Mouse (Mus musculus): ENCODE data around the gene Ctnnal1. TPM values are rescaled to one million over a fixed set of nuclear protein-coding genes. Genes with fewer than 3 reads are reported as not detected.
A peak's percentile ranks its signal among the peaks of the same experiment; 100 is the strongest.

The Ctnnal1 gene
- total RNA-seq, 2 experiments from 2014 or later = 1.9 to 2.5 TPM

DNA sequence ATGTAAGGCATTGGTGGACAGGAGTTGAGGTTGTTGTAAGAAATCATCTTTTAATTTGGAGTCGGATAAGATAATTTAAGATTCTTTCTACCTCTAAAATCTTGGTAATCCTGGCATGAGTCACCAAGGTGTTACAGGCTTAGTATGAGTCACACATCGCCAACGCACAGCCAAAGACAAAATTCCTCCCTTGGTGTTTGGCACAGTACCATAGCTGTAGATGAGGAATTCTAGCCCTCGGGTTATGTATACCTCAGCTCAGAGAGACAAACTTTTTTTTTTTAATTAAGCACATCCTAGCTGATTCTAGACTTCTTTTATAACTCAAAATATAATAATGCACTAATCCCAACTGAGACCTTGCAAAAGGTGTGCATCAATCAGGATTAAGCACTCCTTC is 972 bp downstream of the Ctnnal1 start:
- ATAC-seq (ENCODE audit: poor library complexity, severe bottlenecking) = no peak

DNA sequence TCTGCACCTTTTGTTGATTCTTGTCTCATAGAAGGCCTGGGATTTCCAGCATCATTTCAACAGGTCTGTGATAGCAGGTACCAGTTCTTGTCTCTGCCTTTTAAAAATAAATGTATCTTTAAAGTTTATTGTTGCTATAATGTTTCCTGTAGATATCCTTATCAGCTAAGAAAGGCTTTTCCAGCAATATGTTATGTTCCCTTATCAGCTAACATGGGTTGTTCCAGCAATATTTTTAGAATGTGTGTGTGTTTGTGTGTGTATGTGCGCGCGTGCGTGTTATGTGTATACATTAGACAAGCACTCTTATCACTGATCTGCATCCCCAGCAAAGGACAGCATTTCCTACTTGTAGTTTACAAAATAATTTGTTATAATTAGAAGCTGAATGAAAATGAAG is 3.4 kb downstream of the Ctnnal1 start:
- ATAC-seq (ENCODE audit: poor library complexity, severe bottlenecking) = no peak

- ATAC-seq (ENCODE audit: poor library complexity, severe bottlenecking) = no peak
Observed at GRCm38 (mm10) chr4:56858733-56859132, 6.3 kb downstream of the Ctnnal1 start.

GRCm38 (mm10) chr4:56856371-56856949 is 8.5 kb downstream of the Ctnnal1 start:
- ATAC-seq (ENCODE audit: poor library complexity, severe bottlenecking) = no peak

- no peak for ATAC-seq (ENCODE audit: poor library complexity, severe bottlenecking)
Observed at GRCm38 (mm10) chr4:56855935-56856334, 9.1 kb downstream of the Ctnnal1 start.

DNA sequence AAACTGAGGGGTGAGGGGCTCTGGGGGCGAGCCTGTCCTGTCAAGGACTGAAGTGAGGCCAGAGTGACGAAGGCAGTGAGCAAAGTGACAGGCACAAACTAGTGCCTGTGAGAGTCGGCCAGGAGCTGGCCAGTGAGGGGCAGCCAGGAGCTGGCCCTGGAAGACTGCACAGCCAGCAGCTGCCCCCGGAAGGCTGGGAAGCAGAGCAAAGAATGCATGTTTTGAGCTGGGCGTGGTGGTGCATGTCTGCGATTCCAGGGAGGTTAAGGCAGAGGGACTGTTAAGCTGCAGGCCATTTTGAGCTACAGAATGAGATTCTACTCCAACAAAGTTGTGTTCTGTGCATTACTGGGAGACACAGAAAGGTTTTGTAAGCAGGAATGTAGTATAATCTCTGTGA is 14.3 kb downstream of the Ctnnal1 start:
- no peak for ATAC-seq (ENCODE audit: poor library complexity, severe bottlenecking)

DNA sequence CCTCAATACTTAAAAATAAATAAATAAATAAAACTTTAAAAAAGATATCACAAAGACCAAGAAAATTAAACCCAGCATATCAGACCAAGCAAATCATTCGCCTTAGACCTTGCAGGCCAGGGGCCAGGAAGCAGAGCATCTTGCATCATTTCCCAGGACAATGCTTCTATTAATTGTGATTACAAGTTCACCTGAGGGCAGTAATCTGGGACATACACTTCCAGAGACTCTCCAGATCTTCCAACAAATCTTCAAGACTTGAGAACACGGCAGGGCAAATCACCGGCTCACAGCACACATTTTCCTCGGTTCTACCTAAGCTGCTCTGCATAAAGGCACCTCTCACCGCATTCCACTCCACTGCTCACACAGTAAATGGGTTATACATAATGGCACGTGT is 16.9 kb downstream of the Ctnnal1 start:
- no peak for ATAC-seq (ENCODE audit: poor library complexity, severe bottlenecking)

GRCm38 (mm10) chr4:56847400-56847799 is 17.6 kb downstream of the Ctnnal1 start:
- ATAC-seq (ENCODE audit: poor library complexity, severe bottlenecking) = no peak

DNA sequence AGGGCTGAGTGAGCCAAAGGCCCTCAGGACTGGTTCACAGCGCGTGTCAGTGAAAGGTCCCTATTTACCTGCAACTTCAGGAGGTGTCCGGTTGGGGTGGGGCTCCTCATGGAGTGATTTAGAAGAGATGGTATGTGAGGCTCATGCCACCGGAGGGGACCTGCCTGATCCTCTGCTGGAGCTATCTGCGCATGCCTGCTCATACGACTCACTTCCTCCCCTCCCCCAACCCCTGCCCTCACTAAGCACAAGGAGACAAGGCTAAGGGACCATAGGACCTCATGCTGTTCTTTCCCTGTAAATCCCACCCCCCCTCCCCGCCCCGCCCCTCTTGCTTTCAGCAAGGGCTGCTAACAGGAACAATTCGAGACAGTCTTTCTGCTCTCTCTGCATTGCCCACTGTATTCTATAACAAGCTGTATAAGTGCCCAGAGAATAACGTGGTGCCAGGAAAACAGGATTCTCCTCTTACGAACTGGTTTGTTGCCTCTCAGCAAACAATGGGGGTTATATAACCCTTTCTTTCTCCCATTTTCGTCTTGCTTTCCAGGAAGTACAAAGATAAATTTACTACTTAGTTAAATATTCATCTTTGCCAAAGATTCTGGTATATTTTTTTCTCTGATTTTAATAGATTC is 19.0 kb downstream of the Ctnnal1 start:
- ATAC-seq (ENCODE audit: poor library complexity, severe bottlenecking) = no peak

- ATAC-seq (ENCODE audit: poor library complexity, severe bottlenecking) = no peak
Observed at GRCm38 (mm10) chr4:56844911-56845310, 20.1 kb downstream of the Ctnnal1 start.

- no peak for ATAC-seq (ENCODE audit: poor library complexity, severe bottlenecking)
Observed at GRCm38 (mm10) chr4:56843963-56844362, 21.0 kb downstream of the Ctnnal1 start.

DNA sequence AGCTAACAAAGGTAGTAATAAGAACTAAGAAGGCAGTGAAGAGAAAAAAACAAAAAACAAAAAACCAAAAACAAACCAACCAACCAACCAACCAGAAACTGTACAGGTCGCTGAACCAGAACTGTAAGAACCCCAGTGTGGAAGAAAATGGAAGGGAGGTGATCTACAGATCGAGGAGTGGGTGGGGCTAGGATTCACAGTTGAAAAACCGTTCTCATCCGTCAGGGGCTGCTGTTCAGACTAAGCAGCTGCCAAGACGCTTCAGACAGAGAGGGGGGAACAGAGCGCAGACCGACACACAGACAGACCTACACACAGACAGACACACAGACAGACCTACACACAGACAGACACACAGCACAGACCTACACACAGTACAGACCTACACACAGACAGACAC is 22.5 kb downstream of the Ctnnal1 start:
- ATAC-seq (ENCODE audit: poor library complexity, severe bottlenecking) = no peak

- no peak for ATAC-seq (ENCODE audit: poor library complexity, severe bottlenecking)
Observed at GRCm38 (mm10) chr4:56840297-56840696, 24.7 kb downstream of the Ctnnal1 start.

- no peak for ATAC-seq (ENCODE audit: poor library complexity, severe bottlenecking)
Observed at GRCm38 (mm10) chr4:56837661-56838060, 27.3 kb downstream of the Ctnnal1 start.

GRCm38 (mm10) chr4:56831998-56832397 is 33.0 kb downstream of the Ctnnal1 start:
- no peak for ATAC-seq (ENCODE audit: poor library complexity, severe bottlenecking)

- ATAC-seq (ENCODE audit: poor library complexity, severe bottlenecking) = no peak
Observed at GRCm38 (mm10) chr4:56831013-56831609, 33.9 kb downstream of the Ctnnal1 start.

- ATAC-seq (ENCODE audit: poor library complexity, severe bottlenecking) = no peak
Observed at GRCm38 (mm10) chr4:56829511-56829921, 35.5 kb downstream of the Ctnnal1 start.

GRCm38 (mm10) chr4:56828932-56829331 is 36.1 kb downstream of the Ctnnal1 start:
- ATAC-seq (ENCODE audit: poor library complexity, severe bottlenecking) = no peak

DNA sequence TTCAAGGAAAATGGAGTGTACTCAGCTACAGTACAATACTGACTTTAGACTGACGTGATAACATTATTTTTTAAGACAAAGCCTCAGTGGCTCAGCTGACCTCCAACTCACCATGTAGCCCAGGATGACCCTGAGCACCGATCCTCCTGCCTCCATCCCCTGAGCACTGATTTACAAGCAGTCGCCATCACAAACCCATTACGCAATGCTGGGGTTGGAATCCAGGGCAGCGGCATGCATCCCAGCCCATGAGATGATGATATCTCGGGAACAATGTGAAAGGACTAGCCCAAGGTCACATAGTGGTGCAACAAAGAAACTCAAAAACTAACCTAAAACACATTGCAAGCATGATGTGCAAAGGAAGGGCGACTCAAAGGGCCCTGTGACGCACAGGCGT is 40.8 kb downstream of the Ctnnal1 start:
- ATAC-seq (ENCODE audit: poor library complexity, severe bottlenecking) = no peak

- ATAC-seq (ENCODE audit: poor library complexity, severe bottlenecking) = peak; percentile 45; the same call in 1 of the 2 replicates
Observed at GRCm38 (mm10) chr4:56820017-56820550, 44.9 kb downstream of the Ctnnal1 start.

GRCm38 (mm10) chr4:56815131-56815530 is 49.9 kb downstream of the Ctnnal1 start:
- ATAC-seq (ENCODE audit: poor library complexity, severe bottlenecking) = no peak

GRCm38 (mm10) chr4:56812096-56812495 is 52.9 kb downstream of the Ctnnal1 start:
- no peak for ATAC-seq (ENCODE audit: poor library complexity, severe bottlenecking)

Measured in megakaryocyte, adult 5-6 weeks (primary cell).